Mouse (Mus musculus) thymus, adult 2 months (tissue): ENCODE data around the gene Lgmn.

Experiments
- CTCF ChIP-seq: fragments of 200-500 bp; IDR thresholded peaks from 2 replicates; pipeline ENCODE4 v1.5.1; 2012; ENCODE audit warnings: mild to moderate bottlenecking, control low read depth, low read length, moderate library complexity, borderline replicate concordance; ENCODE audit not compliant: control insufficient read depth, poor library complexity, insufficient read depth; ENCODE audit errors: extremely low read depth
- POLR2A ChIP-seq: fragments of 200-500 bp; IDR thresholded peaks from 2 replicates; pipeline ENCODE4 v1.6.1; 2012; ENCODE audit warnings: mild to moderate bottlenecking, low read length, control low read depth, moderate library complexity; ENCODE audit not compliant: control insufficient read depth, poor library complexity, insufficient read depth; ENCODE audit errors: extremely low read depth

DNA sequence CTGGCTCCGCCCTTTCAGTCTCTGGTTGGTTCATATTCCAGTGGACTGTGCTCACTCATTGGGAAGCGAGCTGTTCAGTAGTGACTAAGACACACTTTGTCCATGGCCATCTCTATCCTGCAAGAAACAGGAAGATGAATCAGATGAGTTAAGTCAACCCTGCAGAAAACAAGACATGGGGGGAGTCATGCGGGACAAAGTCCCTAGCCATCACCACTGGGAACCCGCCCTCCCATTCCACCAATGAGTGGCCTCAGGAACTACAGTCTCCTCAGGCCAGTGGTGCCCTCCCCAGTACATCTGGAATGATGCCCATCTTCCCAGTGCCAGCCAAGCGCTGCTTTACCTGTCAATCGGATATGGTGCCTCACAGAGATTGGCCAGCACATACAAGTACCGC is 45.1 kb downstream of the Lgmn start:
- no peak for TF ChIP-seq CTCF
- no peak for TF ChIP-seq POLR2A
